Mouse (Mus musculus): ENCODE data around the gene Pga5. TPM values are rescaled to one million over a fixed set of nuclear protein-coding genes. Genes with fewer than 3 reads are reported as not detected.

Pga5 gene
- total RNA-seq, 2 experiments from 2014 or later: not detected

DNA sequence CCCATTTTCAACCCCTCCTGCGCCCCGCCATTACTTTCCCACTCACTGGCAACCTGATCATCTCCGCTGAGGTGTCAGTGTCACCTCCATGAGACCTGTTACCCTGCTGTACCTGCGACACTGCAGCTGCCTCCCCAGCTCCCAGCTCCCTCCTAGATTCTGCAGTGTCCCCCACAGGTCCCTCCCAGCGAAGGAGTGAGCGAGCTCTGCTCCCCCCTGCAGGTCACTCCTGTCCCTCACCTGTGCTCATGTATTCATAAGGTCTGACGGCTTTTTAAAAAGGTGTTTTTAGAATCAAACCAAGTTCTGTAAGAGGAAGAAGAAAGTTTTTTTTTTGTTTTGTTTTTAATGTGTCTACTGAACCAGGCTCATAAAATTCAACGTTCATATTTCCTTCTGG lies 24.3 kb upstream of the Pga5 start:
- DNase-seq: no peak

DNA sequence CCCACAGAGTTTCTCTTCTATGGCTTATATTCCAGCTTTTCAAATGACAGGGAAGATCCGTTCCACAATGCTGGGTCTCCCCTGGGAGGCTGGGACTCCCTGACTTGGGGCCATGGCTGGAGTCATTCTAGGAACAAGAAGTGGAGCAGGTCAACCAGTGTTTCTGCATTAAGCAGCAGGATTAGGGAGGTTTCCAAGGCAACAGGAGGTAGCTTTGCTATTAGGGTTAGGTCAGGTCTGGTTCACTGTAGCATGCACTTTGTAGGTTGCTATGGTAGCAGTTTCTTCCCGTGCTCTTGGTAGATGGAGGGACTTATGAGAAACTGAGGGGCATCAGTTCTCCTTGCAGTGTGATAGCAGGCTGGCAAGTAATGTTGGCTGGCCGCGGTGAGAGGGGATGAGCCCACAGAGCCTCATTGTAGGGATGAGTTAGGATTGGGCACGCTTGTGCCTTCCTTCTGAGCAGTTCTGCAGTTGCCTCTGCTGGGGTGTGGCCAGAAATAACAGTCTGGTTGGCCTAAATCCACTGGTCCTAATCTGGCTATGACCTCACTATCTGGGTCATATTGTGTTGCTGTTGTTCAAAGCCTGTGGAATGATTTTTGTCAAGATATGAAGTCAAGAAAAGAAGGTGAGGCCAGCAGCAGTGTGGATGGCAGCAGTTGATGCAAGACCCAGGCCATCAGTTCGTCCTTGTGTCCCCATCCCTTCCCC lies 23.3 kb upstream of the Pga5 start:
- no peak for DNase-seq

DNA sequence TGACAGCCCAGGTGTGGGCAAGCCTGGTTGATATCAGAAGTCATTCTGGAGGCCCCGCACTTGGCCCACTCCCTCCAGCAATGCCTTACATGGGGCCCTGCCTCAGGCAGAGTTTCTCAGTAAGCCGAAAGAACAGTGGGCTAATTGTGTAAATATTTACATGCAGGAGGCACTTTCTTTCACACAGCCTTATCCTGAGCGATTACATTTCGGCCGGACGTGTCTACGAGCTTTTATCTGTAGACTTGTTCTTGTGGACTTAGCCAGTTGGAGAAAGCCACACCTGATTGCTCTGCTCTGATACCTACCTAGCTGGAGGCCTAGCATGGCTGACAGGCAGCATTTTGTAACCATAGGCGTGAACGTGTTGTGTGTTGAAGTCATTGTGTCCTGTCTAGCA lies 22.0 kb upstream of the Pga5 start:
- no peak for DNase-seq

DNA sequence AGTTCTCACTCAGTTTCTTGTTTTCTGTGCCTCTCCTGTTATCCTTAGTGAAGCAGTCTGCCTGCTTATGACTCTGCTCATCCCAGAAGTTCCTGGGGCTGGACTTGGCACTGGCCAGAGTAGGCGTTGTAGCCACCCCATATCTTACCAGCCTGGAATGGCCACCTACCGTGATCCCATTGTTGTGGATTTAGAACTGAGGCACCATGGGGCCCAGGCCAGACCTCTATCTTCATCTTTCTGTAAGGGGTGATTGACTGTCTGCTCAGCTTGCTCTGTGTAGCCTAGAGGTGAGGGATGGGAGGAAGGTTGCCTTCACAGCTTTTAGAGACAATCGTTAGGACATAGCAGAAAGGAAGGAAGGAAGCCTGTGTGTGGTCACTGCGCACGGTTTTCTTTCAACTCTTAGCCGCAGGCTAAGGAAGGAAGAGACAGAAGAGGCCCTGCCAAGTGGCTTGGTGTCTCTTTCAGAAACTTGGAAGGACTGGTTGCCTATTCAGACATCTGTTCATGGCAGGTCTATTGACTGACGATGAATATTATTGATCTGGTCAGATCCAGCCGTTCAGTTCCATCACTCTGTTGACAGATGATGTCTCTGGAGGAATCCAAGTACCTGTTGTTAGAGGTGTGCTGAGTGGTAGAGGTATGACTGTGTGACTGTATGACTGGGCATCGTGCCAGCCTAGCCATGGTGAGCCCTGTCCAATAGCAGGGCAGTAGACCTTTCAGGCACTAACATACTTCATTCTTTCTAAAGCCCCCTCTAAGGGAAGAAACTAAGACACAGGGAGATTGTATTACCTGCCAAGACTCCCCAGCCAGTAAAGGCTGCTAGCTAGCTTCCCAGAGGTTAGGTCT lies 20.5 kb upstream of the Pga5 start:
- DNase-seq: no peak

DNA sequence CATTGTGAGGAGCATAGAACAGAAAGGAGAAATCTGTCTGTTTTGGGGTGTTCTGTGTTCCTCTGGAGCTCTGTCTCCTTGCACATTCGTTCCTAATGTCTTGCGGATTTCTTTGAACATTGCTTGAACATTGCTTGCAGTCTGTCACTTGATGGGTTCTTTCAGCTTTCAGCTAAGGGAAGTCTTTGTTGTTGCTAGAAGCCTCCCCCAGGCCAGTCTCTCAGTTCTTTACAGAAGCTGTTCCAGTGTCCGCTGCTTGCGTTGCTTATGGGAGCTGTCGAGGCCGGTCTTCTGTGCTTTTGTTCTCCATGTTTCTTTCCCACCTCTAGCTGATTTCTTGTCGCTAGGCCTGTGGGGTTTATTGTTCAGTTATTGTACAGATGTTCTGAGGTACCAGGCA lies 17.9 kb upstream of the Pga5 start:
- DNase-seq: no peak

DNA sequence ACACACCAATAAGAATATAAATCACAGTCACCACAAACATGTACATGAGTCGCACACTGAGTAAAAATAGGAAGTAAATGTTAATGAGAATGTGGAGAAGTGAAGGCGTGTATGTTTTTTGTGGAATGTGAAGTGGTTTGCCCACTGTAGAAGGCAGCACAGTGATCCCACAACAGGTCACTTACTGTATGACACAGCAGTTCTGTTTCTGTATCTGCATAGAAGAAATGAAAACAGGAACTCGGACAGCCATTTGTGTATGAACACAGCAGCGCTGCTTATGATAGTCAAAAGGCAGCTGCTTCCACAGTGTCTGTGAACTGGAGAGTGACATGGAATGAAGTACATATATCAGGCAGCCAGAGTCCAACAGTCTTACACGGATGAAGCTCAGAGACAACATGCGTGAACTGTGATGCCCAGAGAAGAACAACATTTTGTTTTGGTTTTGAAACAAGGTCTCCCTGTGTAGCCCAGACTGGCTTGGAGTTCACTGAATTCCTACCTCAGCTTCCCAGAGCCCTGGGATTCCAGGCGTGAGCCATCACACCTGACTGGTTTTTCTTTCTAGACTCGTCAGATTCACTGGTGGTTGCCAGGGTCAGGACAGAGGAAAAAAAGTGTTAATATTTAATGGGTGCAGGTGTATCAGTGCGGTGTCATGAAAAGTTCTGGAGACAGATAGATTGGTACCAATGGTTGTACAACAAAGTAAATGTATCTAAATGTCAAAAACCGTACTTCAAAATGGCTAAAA lies 16.2 kb upstream of the Pga5 start:
- no peak for DNase-seq

DNA sequence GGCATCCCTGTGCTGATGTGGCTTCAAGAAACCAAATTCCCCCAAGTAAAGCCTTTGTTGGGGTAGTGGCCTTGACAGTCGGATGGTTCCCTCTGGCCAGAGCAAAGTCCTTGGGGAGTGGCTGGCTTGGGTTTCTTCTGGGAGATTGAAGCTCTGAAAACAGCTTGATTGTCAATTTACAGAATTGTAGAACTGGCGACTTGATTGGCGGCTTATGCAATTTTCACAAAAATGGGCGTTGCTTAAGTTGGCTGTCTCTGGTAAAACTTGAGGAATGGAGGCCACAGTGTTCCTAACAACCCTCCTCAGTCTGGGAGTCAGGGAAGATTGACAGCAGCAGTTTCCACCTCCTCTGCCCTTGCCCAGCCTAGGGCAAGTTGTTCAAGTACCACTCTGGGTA lies 14.5 kb upstream of the Pga5 start:
- no peak for DNase-seq

DNA sequence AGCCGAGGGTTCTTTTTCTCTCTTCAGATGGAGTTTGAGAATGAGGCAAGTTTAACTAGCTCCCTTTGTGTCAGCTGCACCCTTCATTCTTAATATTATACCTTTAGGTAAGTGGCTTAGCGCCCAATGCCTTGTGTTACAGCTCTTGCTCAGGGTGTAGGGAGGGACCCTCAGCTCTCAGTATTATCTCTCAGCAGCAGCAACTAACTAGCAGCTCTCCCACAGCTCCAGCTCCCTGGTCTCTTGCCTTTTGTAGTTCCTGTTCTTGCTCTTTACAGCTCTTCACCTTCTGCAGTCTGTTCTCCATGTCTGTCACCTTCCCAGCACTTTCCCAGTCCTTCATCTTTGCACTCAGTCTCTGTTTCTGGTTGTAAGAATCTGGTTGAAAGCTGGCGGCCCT lies 13.8 kb upstream of the Pga5 start:
- DNase-seq: no peak

DNA sequence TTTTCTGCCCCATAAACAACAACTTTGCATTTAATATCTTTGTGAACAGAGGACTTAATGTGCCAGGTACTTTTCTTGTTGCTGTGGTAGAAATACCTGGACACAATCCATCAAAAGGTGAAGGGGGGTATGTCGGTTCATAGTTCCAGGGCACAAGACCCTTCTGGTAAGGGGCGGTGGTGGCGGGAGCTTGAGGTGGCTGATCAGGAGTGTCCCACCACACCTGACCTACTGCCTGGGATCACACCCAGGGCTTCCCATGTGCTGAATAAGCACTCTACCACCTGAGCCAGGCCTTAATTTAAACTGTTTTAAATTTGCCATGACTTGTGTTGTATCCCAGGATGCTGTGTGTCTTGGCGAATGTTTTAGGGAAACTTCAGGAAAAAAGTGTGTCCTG lies 13.2 kb upstream of the Pga5 start:
- DNase-seq: no peak

DNA sequence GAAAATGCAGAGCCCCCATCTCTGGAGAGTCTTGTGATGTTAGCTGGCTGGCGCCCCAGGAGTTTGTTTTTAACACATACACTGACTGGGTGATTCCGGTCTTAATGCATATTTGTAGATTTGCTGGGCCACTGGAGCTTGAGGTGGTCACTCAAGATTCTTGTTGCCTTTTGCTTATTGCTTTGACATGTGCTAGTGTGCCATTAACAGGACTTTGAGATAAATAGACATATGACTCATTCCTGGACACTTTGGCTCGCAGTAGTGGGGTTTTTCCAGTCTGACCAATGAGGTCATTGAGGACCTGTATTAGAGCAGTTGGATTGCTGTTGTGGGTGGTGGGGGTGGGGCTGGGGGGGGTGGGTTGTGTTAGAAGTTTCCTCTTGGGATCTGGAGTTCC lies 12.5 kb upstream of the Pga5 start:
- DNase-seq: no peak

DNA sequence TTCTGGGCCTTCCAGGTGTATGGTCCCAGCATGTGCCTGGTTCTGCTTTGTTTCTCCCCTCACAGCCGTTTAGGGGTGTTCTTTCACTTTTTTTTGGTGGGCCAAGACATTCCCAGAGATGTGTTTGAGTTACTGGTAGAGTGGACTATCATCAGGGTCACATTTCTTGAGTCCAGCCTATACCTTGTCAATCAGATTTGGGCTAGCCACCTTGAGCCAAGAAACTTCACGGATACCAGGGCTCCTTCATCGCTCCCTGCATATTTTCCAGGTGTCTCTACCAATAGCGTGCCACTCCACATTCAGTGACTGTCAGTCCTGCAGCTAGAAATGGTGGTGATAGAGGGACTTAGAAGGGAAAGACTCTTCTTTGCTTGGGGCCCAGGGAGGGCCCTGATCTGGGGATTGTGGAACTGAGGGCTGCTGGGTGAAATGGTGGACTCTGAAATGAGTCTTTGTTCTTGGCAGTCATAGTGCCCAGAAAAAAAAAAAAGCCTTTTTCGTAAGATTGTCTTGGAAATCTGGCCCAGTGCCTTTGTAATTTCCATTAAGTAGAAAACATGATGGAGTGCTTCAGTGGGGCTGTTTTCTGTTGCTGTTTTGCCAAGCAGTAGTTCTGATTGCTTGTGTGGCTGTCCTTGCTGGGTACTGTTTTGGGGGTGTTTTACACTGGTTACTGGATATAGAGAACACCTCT lies 11.7 kb upstream of the Pga5 start:
- DNase-seq: no peak

DNA sequence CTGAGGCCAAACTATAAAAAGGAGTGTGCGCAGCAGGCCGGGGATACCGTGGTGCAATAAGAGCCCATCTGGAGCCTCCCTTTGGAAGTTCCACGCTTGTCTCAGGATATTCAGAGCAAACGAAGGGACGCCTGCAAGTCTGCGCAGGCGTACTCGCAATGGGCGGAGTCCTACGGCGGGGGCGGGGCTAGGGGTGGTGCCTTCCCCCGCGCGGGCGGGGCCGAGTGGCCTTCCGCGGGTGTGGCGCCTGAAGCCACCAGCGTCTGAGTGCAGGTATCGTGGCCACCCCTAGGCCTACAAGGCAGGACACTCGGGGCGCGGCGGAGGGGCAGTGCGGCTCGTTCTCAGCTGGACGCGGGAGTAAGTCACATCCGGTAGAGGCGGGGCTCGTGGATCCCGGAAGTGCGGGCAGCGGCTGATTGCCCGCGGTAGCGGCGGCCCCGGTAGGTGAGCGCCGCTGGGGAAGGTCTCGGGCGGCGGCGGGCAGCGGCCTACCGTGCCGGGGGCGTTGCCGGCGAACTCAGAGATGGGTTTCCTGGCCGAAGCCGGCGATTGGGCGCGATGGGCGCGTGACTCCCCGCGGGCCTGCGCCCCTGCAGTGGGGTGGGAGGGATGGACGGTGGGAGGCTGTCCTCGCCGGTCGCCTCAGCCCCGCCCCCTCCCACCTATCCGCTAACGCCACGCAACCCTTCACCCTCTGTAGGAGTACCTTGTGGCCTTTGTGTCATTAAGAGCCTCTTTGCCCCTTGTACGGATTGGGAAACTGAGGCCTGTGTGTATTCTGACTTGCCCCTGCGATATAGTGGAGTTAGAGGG lies 10.9 kb upstream of the Pga5 start, which contains the start of gene Vps37c:
Gene Vps37c (plus strand): TSS at position 199 of the 816 bp plus-strand sequence.
- DNase-seq: peak; percentile 93 to 94

DNA sequence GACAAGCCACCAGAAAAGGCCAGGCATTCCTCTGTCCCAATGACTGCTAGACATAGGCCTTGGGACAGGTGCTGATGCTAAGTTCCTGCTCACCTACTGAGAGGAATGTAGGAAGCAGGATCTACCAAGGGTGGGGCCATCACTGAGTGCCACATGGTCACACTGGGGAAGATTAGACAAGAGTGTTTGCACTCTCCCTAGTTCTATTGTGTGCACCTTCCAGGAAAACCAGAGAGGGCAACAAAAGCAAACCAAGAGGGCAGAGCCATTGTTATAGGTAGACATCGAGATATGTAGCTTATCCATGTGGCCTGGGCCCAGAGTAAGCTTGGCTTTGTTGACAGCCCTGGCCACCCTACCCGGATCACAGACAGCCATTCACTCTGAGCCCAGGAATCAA lies 7.9 kb upstream of the Pga5 start:
- no peak for DNase-seq

DNA sequence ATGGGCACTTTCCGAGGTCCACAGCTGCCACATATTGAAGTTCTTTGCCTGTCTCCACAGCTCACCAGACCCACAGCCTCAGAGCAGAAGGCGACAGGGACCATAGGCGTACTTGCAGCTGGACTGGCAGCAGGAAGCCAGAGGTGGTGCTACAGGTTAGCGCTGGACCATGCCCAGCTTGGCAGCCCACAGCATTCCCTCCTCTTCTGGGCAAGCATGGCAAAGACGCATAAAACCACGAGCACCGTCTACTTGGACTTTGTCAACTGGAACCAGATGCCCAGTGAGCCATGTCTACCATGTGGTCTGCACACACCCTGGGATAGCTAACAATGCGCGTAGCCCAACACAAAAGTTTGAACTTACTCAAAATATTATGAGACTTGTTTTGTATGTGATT lies 7.2 kb upstream of the Pga5 start:
- no peak for DNase-seq

DNA sequence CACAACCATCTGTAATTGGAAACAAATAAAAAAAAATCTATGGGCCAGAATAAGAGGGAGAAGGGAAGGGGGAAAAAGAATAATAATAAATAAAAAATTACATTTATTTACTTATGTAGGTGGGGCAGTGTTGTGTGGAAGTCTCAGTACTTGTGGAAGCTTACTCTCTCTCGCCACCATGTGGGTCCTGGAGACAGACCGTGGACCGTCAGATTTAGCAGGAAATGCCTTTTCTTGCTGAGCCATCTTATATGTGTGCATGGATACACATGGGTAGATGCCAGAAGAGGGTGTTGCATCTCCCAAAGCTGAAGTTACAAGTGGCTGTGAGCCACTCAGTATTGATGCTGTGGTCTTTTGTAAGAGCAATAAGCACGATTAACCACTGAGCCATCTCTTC lies 3.7 kb upstream of the Pga5 start:
- DNase-seq: no peak

DNA sequence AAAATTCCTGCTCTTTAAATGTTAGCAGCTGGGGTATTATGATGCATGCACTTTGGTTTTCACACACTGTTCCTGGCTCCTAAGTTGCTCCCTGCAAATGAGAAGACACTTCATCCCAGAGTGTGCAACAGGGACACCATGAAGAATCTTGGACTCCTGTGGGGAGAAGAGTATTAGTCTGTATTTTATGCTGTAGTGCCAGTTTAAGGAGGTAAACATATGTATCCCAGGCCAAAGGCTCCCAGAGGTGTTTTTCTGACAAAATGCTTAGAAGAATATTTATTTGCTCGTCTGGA lies 849 bp upstream of the Pga5 start:
- no peak for DNase-seq

DNA sequence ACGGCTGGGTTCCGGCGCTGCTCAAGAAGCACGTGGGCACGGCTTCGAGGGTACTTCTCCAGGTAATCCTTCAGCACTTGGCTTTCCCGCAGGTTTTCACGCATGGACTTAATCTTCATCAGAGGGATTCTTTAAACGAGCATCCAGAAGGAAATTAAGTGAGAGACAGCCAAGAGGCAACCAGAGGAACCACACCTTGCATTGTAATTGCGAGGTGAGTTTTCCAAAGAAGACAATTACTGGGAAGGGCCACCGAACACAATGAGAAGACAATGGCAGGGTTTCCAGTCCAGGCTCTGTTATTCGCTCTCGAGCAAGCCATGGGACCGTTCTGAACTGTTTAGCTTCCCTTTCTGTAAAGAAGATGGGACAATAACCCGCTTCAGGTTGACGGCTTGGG lies 1.2 kb downstream of the Pga5 start:
- no peak for DNase-seq

DNA sequence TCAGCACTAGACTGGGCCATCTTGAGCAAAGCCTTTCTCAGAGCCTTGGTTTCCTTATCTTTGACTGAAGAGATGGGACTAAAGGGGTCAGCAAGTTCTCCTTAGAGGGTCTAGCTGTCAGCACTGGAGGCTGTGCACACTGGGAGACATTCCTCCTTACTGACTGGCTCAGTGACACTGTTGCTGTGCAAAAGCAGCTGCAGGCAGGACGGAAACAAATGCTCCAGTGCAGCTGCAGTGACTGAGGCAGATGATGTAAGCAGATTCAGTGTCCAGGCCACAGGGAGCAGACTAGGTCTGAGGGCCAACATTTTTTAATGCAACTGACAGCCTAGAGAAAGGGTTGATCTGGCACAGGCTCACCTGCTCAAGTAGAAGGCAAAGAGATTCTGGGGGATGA lies 4.6 kb downstream of the Pga5 start:
- no peak for DNase-seq

DNA sequence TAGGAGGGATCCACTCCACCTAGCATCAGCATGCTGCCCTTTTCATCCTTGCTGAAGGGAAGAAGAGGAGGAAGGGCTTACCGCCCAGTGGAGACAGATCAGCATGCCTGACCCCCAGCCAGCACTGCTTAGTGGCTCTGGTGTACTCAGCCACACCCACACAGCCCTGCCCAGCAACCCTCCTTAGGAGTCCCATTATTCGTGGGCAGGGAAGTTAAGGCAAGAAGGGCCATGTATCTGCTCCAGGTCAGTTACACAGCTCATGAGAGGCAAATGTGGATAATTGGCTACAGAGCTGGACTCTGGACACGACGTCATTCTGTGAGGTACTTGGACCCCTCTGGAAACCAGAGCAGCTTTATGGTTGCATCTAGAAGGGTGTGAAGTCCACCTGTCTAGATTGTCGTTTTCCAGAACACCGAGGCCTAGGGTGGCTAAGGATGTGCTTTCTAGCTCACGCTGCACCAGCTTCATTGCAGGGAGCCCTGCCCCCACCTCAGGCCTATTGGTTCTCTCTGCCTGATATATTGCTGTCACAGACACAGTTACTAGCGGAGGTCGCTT lies 5.9 kb downstream of the Pga5 start:
- no peak for DNase-seq

DNA sequence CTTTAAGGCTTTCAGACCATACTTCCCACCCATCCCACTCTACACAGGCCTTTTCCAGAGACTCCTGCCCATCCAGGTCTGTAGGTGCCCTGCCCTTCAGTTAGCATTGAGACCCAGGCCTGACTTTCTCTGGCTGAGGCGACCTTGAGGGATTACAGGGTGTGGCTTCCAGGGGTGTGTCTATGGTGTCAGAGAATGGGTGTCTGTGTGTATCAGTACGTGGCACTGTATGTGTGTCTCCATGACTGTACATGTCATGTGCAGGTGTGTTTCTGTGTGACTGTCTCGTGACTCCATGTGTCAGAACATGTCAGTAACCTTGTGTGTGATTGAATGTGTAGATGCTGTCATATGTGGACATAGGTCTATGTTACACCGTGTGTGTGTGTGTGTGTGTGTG lies 6.6 kb downstream of the Pga5 start:
- no peak for DNase-seq

DNA sequence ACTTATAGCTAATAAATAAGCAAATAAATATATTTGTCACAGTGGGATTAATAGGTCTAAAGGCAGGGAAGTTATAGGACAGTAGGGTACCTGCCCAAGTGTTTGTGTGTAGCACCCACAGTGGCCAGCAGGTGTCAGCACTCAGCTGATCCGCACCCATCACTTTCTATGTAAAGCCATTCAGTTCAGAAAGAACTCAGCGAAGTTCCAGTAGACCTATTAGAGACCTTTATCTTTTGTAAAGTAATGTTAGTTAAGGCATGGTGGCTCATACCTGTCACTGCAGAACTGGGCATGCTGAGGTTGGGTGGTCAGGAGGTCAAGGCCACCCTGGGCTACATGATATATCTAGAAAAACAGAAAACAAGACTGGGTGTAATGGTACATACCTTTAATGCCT lies 12.4 kb downstream of the Pga5 start:
- peak; percentile 46 to 55 for DNase-seq

DNA sequence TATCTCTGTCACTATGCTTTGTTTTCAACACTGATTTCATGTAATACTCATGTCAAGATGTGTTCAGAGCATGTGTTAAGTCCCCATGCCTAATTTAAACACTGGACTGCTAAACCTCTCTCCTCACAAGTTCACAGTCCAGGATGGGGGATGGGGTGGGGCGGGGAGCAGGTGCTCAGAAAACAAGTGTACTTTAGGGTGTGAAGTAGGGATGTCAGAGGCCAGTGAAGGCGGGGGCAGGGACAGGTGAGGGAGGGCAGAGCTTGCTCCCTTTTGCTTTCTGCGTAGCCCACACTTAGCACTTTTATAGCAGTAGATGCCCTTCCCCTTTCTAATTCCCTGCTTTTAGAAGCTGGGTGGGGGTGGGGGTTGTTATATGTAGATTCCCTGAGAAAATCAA lies 12.8 kb downstream of the Pga5 start:
- no peak for DNase-seq
